Mouse (Mus musculus) heart, postnatal 0 days (tissue): ENCODE measurements at regions not wholly inside any gene's neighbourhood (a gene's known extent, or its start where the extent isn't known, plus 50 kb on each side); places are given as distances from the start of the nearest gene placed in this dataset.

ENCODE experiments used
- CTCF ChIP-seq: IDR thresholded peaks from 2 replicates; pipeline ENCODE4 v1.5.1; 2016; ENCODE audit warnings: antibody characterized with exemption, control low read depth, low read depth
- EP300 ChIP-seq: IDR thresholded peaks from 2 replicates; pipeline ENCODE4 v1.6.1; 2016; ENCODE audit warnings: antibody characterized with exemption, low read depth

GRCm38 (mm10) chr8:96289519-96289918 is 401.2 kb upstream of the Got2 start:
- TF ChIP-seq CTCF (no peak), EP300 (no peak)
